Mouse (Mus musculus): Measurements from ENCODE around the gene Fam120b. TPM values are rescaled to one million over a fixed set of nuclear protein-coding genes. Genes with fewer than 3 reads are reported as not detected.

The Fam120b gene
- polyA plus RNA-seq, 1 experiment from 2014 or later, result 30.3 TPM

GRCm38 (mm10) chr17:15456595-15456994, 60.6 kb downstream of the Fam120b start:
- Histone ChIP-seq H3K36me3 (ENCODE audit: control insufficient read depth, insufficient read depth, low read length) (no peaks in the 10 kb centered on the region), H3K4me2 (replicated peaks; ENCODE audit: low read depth, low read length) (no peak overlapping the region), H3K27me3 (ENCODE audit: control insufficient read depth, insufficient read depth, low read length) (no peaks in the 10 kb centered on the region), H3K4me3 (ENCODE audit: low read depth, low read length) (no peak overlapping the region), H3K27ac (ENCODE audit: low read length) (no peak overlapping the region), H3K9ac (replicated peaks; ENCODE audit: low read depth, low read length) (no peak overlapping the region), H3K4me1 (ENCODE audit: control insufficient read depth, insufficient read depth, low read length) (no peaks in the 10 kb centered on the region), H3K9me3 (ENCODE audit: control insufficient read depth, low read depth, low read length) (no peaks in the 10 kb centered on the region)
- ATAC-seq (ENCODE audit: insufficient number of reproducible peaks, insufficient read depth, low FRiP score, low read depth), result no peak
- 77% methylated on average over 2 of the region's 2 CpGs for WGBS

GRCm38 (mm10) chr17:15459761-15460160, 63.8 kb downstream of the Fam120b start:
- ATAC-seq (ENCODE audit: insufficient number of reproducible peaks, insufficient read depth, low FRiP score, low read depth), result no peak

DNA sequence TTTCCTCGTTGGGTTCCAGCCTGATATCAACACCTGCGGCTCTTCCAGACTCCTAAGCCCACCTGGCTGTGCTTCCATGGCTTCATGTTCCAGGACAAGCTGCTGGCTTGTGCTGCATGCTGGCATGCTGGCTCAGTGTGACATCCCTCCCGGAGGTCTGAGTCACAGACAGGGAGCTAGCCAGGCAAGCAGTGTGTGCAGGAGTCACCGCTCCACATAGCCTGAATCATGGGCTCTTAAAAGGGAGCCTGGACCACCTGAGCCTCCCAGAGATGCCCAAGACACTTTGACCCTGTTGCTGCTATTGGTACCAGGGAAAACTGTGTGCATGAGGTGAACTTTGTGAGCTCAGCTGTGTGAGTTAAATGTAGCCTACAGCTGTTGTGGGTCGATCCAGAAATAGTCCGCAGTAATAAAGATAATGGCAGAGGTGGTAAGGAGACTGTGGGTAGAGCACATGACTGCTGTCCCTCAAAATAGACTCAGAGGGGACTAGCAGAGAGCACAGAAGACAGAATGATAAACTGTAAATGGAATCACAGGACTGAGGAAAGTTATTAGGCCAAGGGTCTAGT, 66.0 kb downstream of the Fam120b start:
- no peak overlapping the region for H3K27ac ChIP-seq (ENCODE audit: low read length)
- WGBS, result 93% methylated on average over 6 of the region's 6 CpGs

More at GRCm38 (mm10) chr17:15459761-15460160, 63.8 kb downstream of the Fam120b start:
- no peaks in the 10 kb centered on the region for H3K27me3 ChIP-seq (ENCODE audit: control insufficient read depth, insufficient read depth, low read length)
- H3K4me3 ChIP-seq (ENCODE audit: low read depth, low read length), result no peak overlapping the region
- H3K4me1 ChIP-seq (ENCODE audit: control insufficient read depth, insufficient read depth, low read length), result no peaks in the 10 kb centered on the region
- H3K9me3 ChIP-seq (ENCODE audit: control insufficient read depth, low read depth, low read length), result no peaks in the 10 kb centered on the region
- no peak overlapping the region for H3K27ac ChIP-seq (ENCODE audit: low read length)
- 84% methylated on average over 4 of the region's 4 CpGs for WGBS
- no peak overlapping the region for H3K9ac ChIP-seq (replicated peaks; ENCODE audit: low read depth, low read length)
- H3K4me2 ChIP-seq (replicated peaks; ENCODE audit: low read depth, low read length), result no peak overlapping the region
- no peaks in the 10 kb centered on the region for H3K36me3 ChIP-seq (ENCODE audit: control insufficient read depth, insufficient read depth, low read length)

GRCm38 (mm10) chr17:15467669-15468068, 71.7 kb downstream of the Fam120b start:
- no peak overlapping the region for H3K27ac ChIP-seq (ENCODE audit: low read length)
- no peak for ATAC-seq (ENCODE audit: insufficient number of reproducible peaks, insufficient read depth, low FRiP score, low read depth)
- H3K4me1 ChIP-seq (ENCODE audit: control insufficient read depth, insufficient read depth, low read length), result no peaks in the 10 kb centered on the region
- no peak overlapping the region for H3K4me3 ChIP-seq (ENCODE audit: low read depth, low read length)
- no peaks in the 10 kb centered on the region for H3K27me3 ChIP-seq (ENCODE audit: control insufficient read depth, insufficient read depth, low read length)
- 24% methylated on average over 5 of the region's 5 CpGs for WGBS
- H3K4me2 ChIP-seq (replicated peaks; ENCODE audit: low read depth, low read length), result no peak overlapping the region
- peaks cover 12% of the 10 kb centered on the region; the same call in 1 of the 2 replicates for H3K36me3 ChIP-seq (ENCODE audit: control insufficient read depth, insufficient read depth, low read length)
- H3K9ac ChIP-seq (replicated peaks; ENCODE audit: low read depth, low read length), result no peak overlapping the region
- no peaks in the 10 kb centered on the region for H3K9me3 ChIP-seq (ENCODE audit: control insufficient read depth, low read depth, low read length)

More for the DNA sequence above, 66.0 kb downstream of the Fam120b start:
- Histone ChIP-seq H3K9me3 (ENCODE audit: control insufficient read depth, low read depth, low read length) (no peaks in the 10 kb centered on the region), H3K27me3 (ENCODE audit: control insufficient read depth, insufficient read depth, low read length) (no peaks in the 10 kb centered on the region), H3K4me3 (ENCODE audit: low read depth, low read length) (no peak overlapping the region), H3K4me2 (replicated peaks; ENCODE audit: low read depth, low read length) (no peak overlapping the region), H3K9ac (replicated peaks; ENCODE audit: low read depth, low read length) (no peak overlapping the region), H3K4me1 (ENCODE audit: control insufficient read depth, insufficient read depth, low read length) (no peaks in the 10 kb centered on the region), H3K36me3 (ENCODE audit: control insufficient read depth, insufficient read depth, low read length) (no peaks in the 10 kb centered on the region)
- ATAC-seq (ENCODE audit: insufficient number of reproducible peaks, insufficient read depth, low FRiP score, low read depth), result no peak

GRCm38 (mm10) chr17:15472671-15473070, 76.7 kb downstream of the Fam120b start:
- Histone ChIP-seq H3K9ac (replicated peaks; ENCODE audit: low read depth, low read length) (no peak overlapping the region), H3K27ac (ENCODE audit: low read length) (no peak overlapping the region), H3K9me3 (ENCODE audit: control insufficient read depth, low read depth, low read length) (no peaks in the 10 kb centered on the region), H3K4me1 (ENCODE audit: control insufficient read depth, insufficient read depth, low read length) (no peaks in the 10 kb centered on the region), H3K4me2 (replicated peaks; ENCODE audit: low read depth, low read length) (no peak overlapping the region), H3K27me3 (ENCODE audit: control insufficient read depth, insufficient read depth, low read length) (no peaks in the 10 kb centered on the region), H3K4me3 (ENCODE audit: low read depth, low read length) (no peak overlapping the region), H3K36me3 (ENCODE audit: control insufficient read depth, insufficient read depth, low read length) (peaks cover 59% of the 10 kb centered on the region)
- WGBS, result 91% methylated on average over 4 of the region's 4 CpGs
- no peak for ATAC-seq (ENCODE audit: insufficient number of reproducible peaks, insufficient read depth, low FRiP score, low read depth)

Other genes starting within 250 kb of the Fam120b start
- gene Dll1, start 19.3 kb upstream of the Fam120b start, polyA plus RNA-seq (2014; fragmentation: Nextera tagmentation; extraction: Ambion mirVana), result 12.9 and 13.5 TPM in 2 replicates
- 254 and 268 TPM in 2 replicates for gene Psmb1, start 103.5 kb downstream of the Fam120b start, polyA plus RNA-seq (2014; fragmentation: Nextera tagmentation; extraction: Ambion mirVana)
- gene Tbp, start 103.7 kb downstream of the Fam120b start, polyA plus RNA-seq (2014; fragmentation: Nextera tagmentation; extraction: Ambion mirVana), result 57.5 and 60.8 TPM in 2 replicates
- 38.9 and 45.7 TPM in 2 replicates for gene Pdcd2, start 131.1 kb downstream of the Fam120b start, polyA plus RNA-seq (2014; fragmentation: Nextera tagmentation; extraction: Ambion mirVana)
- 0.93 and 1.4 TPM in 2 replicates for gene Prdm9, start 168.2 kb downstream of the Fam120b start, polyA plus RNA-seq (2014; fragmentation: Nextera tagmentation; extraction: Ambion mirVana)